Mouse (Mus musculus) liver, postnatal 0 days (tissue): Measurements from ENCODE around the gene Hnrnpd. TPM values are rescaled to one million over a fixed set of nuclear protein-coding genes. Genes with fewer than 3 reads are reported as not detected.

Experiments
- ATAC-seq: fragments of 200-750 bp; cut with Nextera tagmentation; 2 replicates; pipeline ENCODE4 v1.8.0; 2017; ENCODE audit warnings: mild to moderate bottlenecking, moderate library complexity
- DNase-seq: peaks from one replicate; pipeline ENCODE4 v3.0.0-alpha.2; 2016
- H3K27ac ChIP-seq: fragments of 300-500 bp; sonication (generic); 2 replicates; pipeline ENCODE4 v1.5.1; 2014; ENCODE audit warnings: antibody characterized with exemption, moderate library complexity, mild to moderate bottlenecking, low read depth
- H3K27me3 ChIP-seq: fragments of 300-500 bp; sonication (generic); 2 replicates; pipeline ENCODE4 v1.6.1; 2014; ENCODE audit warnings: low read length, control low read depth, mixed read lengths; ENCODE audit not compliant: insufficient read depth
- H3K36me3 ChIP-seq: fragments of 300-500 bp; sonication (generic); replicated peaks from 2 replicates; pipeline ENCODE4 v1.6.1; 2014; ENCODE audit warnings: mild to moderate bottlenecking, control low read depth, low read length, moderate library complexity, mixed read lengths; ENCODE audit not compliant: insufficient read depth
- H3K4me1 ChIP-seq: fragments of 300-500 bp; sonication (generic); 2 replicates; pipeline ENCODE4 v1.6.1; 2014; ENCODE audit warnings: antibody characterized with exemption, mild to moderate bottlenecking, control low read depth; ENCODE audit not compliant: insufficient read depth
- H3K4me2 ChIP-seq: fragments of 300-500 bp; sonication (generic); 2 replicates; pipeline ENCODE4 v1.6.1; 2014; ENCODE audit warnings: low read depth, mild to moderate bottlenecking, low read length, moderate library complexity, mixed read lengths
- H3K4me3 ChIP-seq: fragments of 300-500 bp; sonication (generic); 2 replicates; pipeline ENCODE4 v1.5.1; 2014; ENCODE audit warnings: low read depth, low read length
- H3K9ac ChIP-seq: fragments of 300-500 bp; sonication (generic); replicated peaks from 2 replicates; pipeline ENCODE4 v1.6.1; 2014; ENCODE audit warnings: mild to moderate bottlenecking, moderate library complexity
- H3K9me3 ChIP-seq: fragments of 300-500 bp; sonication (generic); 2 replicates; pipeline ENCODE4 v1.6.1; 2016; ENCODE audit warnings: mild to moderate bottlenecking, control low read depth, low read length, mixed read lengths
- CTCF ChIP-seq: sonication (generic); IDR thresholded peaks from 2 replicates; pipeline ENCODE4 v1.5.1; 2016; ENCODE audit warnings: antibody characterized with exemption, low read depth
- EP300 ChIP-seq: IDR thresholded peaks from 2 replicates; pipeline ENCODE4 v1.6.1; 2016; ENCODE audit warnings: antibody characterized with exemption, low read depth, mild to moderate bottlenecking
- WGBS: fragments of 180-500 bp; shearing (Covaris S2); extraction: QIAGEN DNeasy Blood & Tissue Kit; methylation state at CpG from one replicate; pipeline ENCODE4 v1.1.7; 2014; ENCODE audit not compliant: insufficient replicate concordance; 5-methylcytosine and 5-hydroxymethylcytosine counted together
- polyA plus RNA-seq: library from polyadenylated mRNA; unstranded; fragments of >200 nt; fragmentation: Nextera tagmentation; extraction: Ambion mirVana; gene quantifications from 2 replicates; pipeline ENCODE4 v1.2.1, GENCODE M21; 2015

Hnrnpd gene
- polyA plus RNA-seq, 1 experiment from 2014 or later: 38.1 TPM

- 71% methylated on average over 6 of the region's 6 CpGs for WGBS
- Histone ChIP-seq H3K4me3 (no peak overlapping the region), H3K4me2 (no peak overlapping the region), H3K4me1 (no peaks in the 10 kb centered on the region), H3K27me3 (no peaks in the 10 kb centered on the region), H3K9ac (no peak overlapping the region), H3K27ac (no peak overlapping the region), H3K9me3 (no peaks in the 10 kb centered on the region), H3K36me3 (no peaks in the 10 kb centered on the region)
- no peak for DNase-seq
- no peak for ATAC-seq
- TF ChIP-seq EP300 (no peak), CTCF (no peak)
Observed at GRCm38 (mm10) chr5:99931910-99932309, 46.8 kb downstream of the Hnrnpd start.

GRCm38 (mm10) chr5:99927951-99928350 lies 50.8 kb downstream of the Hnrnpd start:
- Histone ChIP-seq H3K9me3 (no peaks in the 10 kb centered on the region), H3K4me1 (no peaks in the 10 kb centered on the region), H3K36me3 (no peaks in the 10 kb centered on the region), H3K27me3 (no peaks in the 10 kb centered on the region), H3K4me3 (no peak overlapping the region), H3K9ac (no peak overlapping the region), H3K4me2 (no peak overlapping the region), H3K27ac (no peak overlapping the region)
- ATAC-seq (no peak), DNase-seq (peak; percentile 68)
- TF ChIP-seq CTCF (peak; percentile 82), EP300 (no peak)
- 48% methylated on average over 4 of the region's 4 CpGs for WGBS

GRCm38 (mm10) chr5:99922033-99922432 lies 56.7 kb downstream of the Hnrnpd start:
- no peak overlapping the region for H3K4me3 ChIP-seq
- 65% methylated on average over 8 of the region's 8 CpGs for WGBS

GRCm38 (mm10) chr5:99915494-99915893 lies 63.2 kb downstream of the Hnrnpd start:
- TF ChIP-seq CTCF: no peak
- no peak for TF ChIP-seq EP300
- ATAC-seq: no peak
- Histone ChIP-seq H3K27ac (no peak overlapping the region), H3K4me1 (no peaks in the 10 kb centered on the region), H3K9me3 (no peaks in the 10 kb centered on the region), H3K36me3 (no peaks in the 10 kb centered on the region), H3K27me3 (no peaks in the 10 kb centered on the region), H3K4me3 (no peak overlapping the region), H3K4me2 (no peak overlapping the region), H3K9ac (no peak overlapping the region)
- WGBS: 51% methylated on average over 7 of the region's 7 CpGs
- no peak for DNase-seq

More at GRCm38 (mm10) chr5:99922033-99922432, 56.7 kb downstream of the Hnrnpd start:
- no peaks in the 10 kb centered on the region for H3K9me3 ChIP-seq
- H3K27ac ChIP-seq: no peak overlapping the region
- no peak overlapping the region for H3K9ac ChIP-seq
- no peaks in the 10 kb centered on the region for H3K36me3 ChIP-seq
- no peak for ATAC-seq
- DNase-seq: no peak
- no peak overlapping the region for H3K4me2 ChIP-seq
- TF ChIP-seq EP300: no peak
- TF ChIP-seq CTCF: no peak
- H3K27me3 ChIP-seq: no peaks in the 10 kb centered on the region
- no peaks in the 10 kb centered on the region for H3K4me1 ChIP-seq

GRCm38 (mm10) chr5:99906181-99906956 lies 72.4 kb downstream of the Hnrnpd start, which contains the start of gene Vamp9:
Gene Vamp9, plus strand, starts transcription at chr5:99906254.
- Histone ChIP-seq H3K9me3 (no peaks in the 10 kb centered on the region), H3K4me1 (peaks cover 4% of the 10 kb centered on the region), H3K27ac (peak within 1 kb of the TSS; percentile 60; the same call in 1 of the 2 replicates), H3K27me3 (no peaks in the 10 kb centered on the region), H3K4me2 (peak within 1 kb of the TSS; percentile 75), H3K9ac (0 out of 2 replicates have a peak within 1 kb of the TSS, but pooled peaks have one; percentile 38), H3K4me3 (peak within 1 kb of the TSS; percentile 54), H3K36me3 (no peaks in the 10 kb centered on the region)
- 9% methylated on average over 49 of the region's 49 CpGs for WGBS
- DNase-seq (peak; percentile 91), ATAC-seq (peak; percentile 99)
- peak; percentile 59 for TF ChIP-seq CTCF
- no peak for TF ChIP-seq EP300

Other genes with a start within 250 kb of the Hnrnpd start
- gene Rasgef1b, start 249.9 kb downstream of the Hnrnpd start, polyA plus RNA-seq: 9.1 and 11.8 TPM in 2 replicates
- 0.15 TPM in 1 of 2 replicates, not detected in the other for gene Vamp9, start 72.7 kb downstream of the Hnrnpd start, polyA plus RNA-seq
- 0.96 and 1.4 TPM in 2 replicates for gene 4930524J08Rik, start 123 bp upstream of the Hnrnpd start, polyA plus RNA-seq
- 32.6 and 33.3 TPM in 2 replicates for gene Hnrnpdl, start 60.7 kb upstream of the Hnrnpd start, polyA plus RNA-seq
- 9.2 and 10.6 TPM in 2 replicates for gene Enoph1, start 61.0 kb upstream of the Hnrnpd start, polyA plus RNA-seq
- gene Tmem150c, start 180.9 kb upstream of the Hnrnpd start, polyA plus RNA-seq: 1.1 and 1.4 TPM in 2 replicates